Mouse (Mus musculus) lung, adult 2 months (tissue): ENCODE results near the gene Trak2.

Source experiments
- CTCF ChIP-seq: fragments of 200-500 bp; IDR thresholded peaks from 2 replicates; pipeline ENCODE4 v1.5.1; 2011; ENCODE audit warnings: mild to moderate bottlenecking, low read length, control low read depth; ENCODE audit not compliant: insufficient read depth
- POLR2A ChIP-seq: fragments of 200-500 bp; IDR thresholded peaks from 2 replicates; pipeline ENCODE4 v1.6.1; 2011; ENCODE audit warnings: low read depth, mild to moderate bottlenecking, control low read depth, low read length, borderline replicate concordance; ENCODE audit errors: extremely low read depth

GRCm38 (mm10) chr1:58885646-58886045, 87.6 kb downstream of the Trak2 start:
- TF ChIP-seq POLR2A (no peak), CTCF (no peak)
